Mouse (Mus musculus): ENCODE measurements around the gene Gdf9. TPM values are rescaled to one million over a fixed set of nuclear protein-coding genes. Genes with fewer than 3 reads are reported as not detected.

Gene Gdf9
- polyA plus RNA-seq, 1 experiment from 2014 or later, result 0.82 TPM

- no peak for DNase-seq (ENCODE audit: low spot score)
- H3K27ac ChIP-seq (replicated peaks), result no peak overlapping the region
- peaks cover 25% of the 10 kb centered on the region for H3K36me3 ChIP-seq (replicated peaks)
- 91% methylated on average over 3 of the region's 3 CpGs for WGBS
- no peaks in the 10 kb centered on the region for H3K9me3 ChIP-seq
- no peak overlapping the region for H3K4me3 ChIP-seq
- H3K4me1 ChIP-seq, result peaks cover 17% of the 10 kb centered on the region
- H3K27me3 ChIP-seq (replicated peaks; ENCODE audit: low read depth, poor library complexity, severe bottlenecking), result 0 out of 2 replicates have a peak, but pooled peaks cover under 1% of the 10 kb centered on the region
These were observed 2.7 kb upstream of the Gdf9 start for GRCm38 (mm10) chr11:53427993-53428715.

- DNase-seq (ENCODE audit: low spot score), result no peak
- Histone ChIP-seq H3K4me3 (no peak overlapping the region), H3K4me1 (peaks cover 17% of the 10 kb centered on the region), H3K36me3 (replicated peaks) (peaks cover 25% of the 10 kb centered on the region), H3K27me3 (replicated peaks; ENCODE audit: low read depth, poor library complexity, severe bottlenecking) (0 out of 2 replicates have a peak, but pooled peaks cover 4% of the 10 kb centered on the region), H3K9me3 (no peaks in the 10 kb centered on the region), H3K27ac (replicated peaks) (no peak overlapping the region)
- WGBS, result 95% methylated on average over 5 of the region's 5 CpGs
These were observed 2.1 kb upstream of the Gdf9 start for GRCm38 (mm10) chr11:53428716-53429057.

- Histone ChIP-seq H3K4me3 (peak overlapping the region; percentile 99), H3K9me3 (no peaks in the 10 kb centered on the region), H3K36me3 (replicated peaks) (peaks cover 25% of the 10 kb centered on the region), H3K27ac (replicated peaks) (no peak overlapping the region), H3K27me3 (replicated peaks; ENCODE audit: low read depth, poor library complexity, severe bottlenecking) (0 out of 2 replicates have a peak, but pooled peaks cover 4% of the 10 kb centered on the region), H3K4me1 (peaks cover 17% of the 10 kb centered on the region)
- no peak for DNase-seq (ENCODE audit: low spot score)
These were observed 1.6 kb upstream of the Gdf9 start for GRCm38 (mm10) chr11:53429182-53429581.

GRCm38 (mm10) chr11:53430300-53430669 lies 538 bp upstream of the Gdf9 start:
- under 1% methylated on average over 34 of the region's 34 CpGs for WGBS
- Histone ChIP-seq H3K36me3 (replicated peaks) (peaks cover 25% of the 10 kb centered on the region), H3K9me3 (no peaks in the 10 kb centered on the region), H3K4me1 (peaks cover 17% of the 10 kb centered on the region), H3K4me3 (peak overlapping the region; percentile 99), H3K27ac (replicated peaks) (peak overlapping the region; percentile 85), H3K27me3 (replicated peaks; ENCODE audit: low read depth, poor library complexity, severe bottlenecking) (0 out of 2 replicates have a peak, but pooled peaks cover 4% of the 10 kb centered on the region)
- DNase-seq (ENCODE audit: low spot score), result no peak

- 0 out of 2 replicates have a peak, but pooled peaks cover 4% of the 10 kb centered on the region for H3K27me3 ChIP-seq (replicated peaks; ENCODE audit: low read depth, poor library complexity, severe bottlenecking)
- no peak for DNase-seq (ENCODE audit: low spot score)
- H3K9me3 ChIP-seq, result no peaks in the 10 kb centered on the region
- peaks cover 25% of the 10 kb centered on the region for H3K36me3 ChIP-seq (replicated peaks)
- H3K4me3 ChIP-seq, result peak overlapping the region; percentile 99
- peaks cover 17% of the 10 kb centered on the region for H3K4me1 ChIP-seq
- 24% methylated on average over 9 of the region's 9 CpGs for WGBS
- H3K27ac ChIP-seq (replicated peaks), result peak overlapping the region; percentile 85
These were observed 679 bp downstream of the Gdf9 start for GRCm38 (mm10) chr11:53431347-53432056.

GRCm38 (mm10) chr11:53433057-53433456 lies 2.2 kb downstream of the Gdf9 start:
- no peak overlapping the region for H3K27ac ChIP-seq (replicated peaks)
- no peak overlapping the region for H3K4me3 ChIP-seq
- no peaks in the 10 kb centered on the region for H3K9me3 ChIP-seq
- H3K4me1 ChIP-seq, result peaks cover 17% of the 10 kb centered on the region
- H3K36me3 ChIP-seq (replicated peaks), result peaks cover 16% of the 10 kb centered on the region
- 0 out of 2 replicates have a peak, but pooled peaks cover 4% of the 10 kb centered on the region for H3K27me3 ChIP-seq (replicated peaks; ENCODE audit: low read depth, poor library complexity, severe bottlenecking)
- DNase-seq (ENCODE audit: low spot score), result no peak
- WGBS, result 63% methylated on average over 6 of the region's 6 CpGs

- peaks cover 6% of the 10 kb centered on the region for H3K4me1 ChIP-seq
- 85% methylated on average over 8 of the region's 8 CpGs for WGBS
These were observed 4.7 kb downstream of the Gdf9 start for GRCm38 (mm10) chr11:53435504-53435903.

GRCm38 (mm10) chr11:53436338-53436737 lies 5.5 kb downstream of the Gdf9 start:
- H3K27ac ChIP-seq (replicated peaks), result no peak overlapping the region
- H3K36me3 ChIP-seq (replicated peaks), result no peaks in the 10 kb centered on the region
- H3K4me3 ChIP-seq, result no peak overlapping the region
- no peak for DNase-seq (ENCODE audit: low spot score)
- H3K9me3 ChIP-seq, result no peaks in the 10 kb centered on the region
- 91% methylated on average over 6 of the region's 6 CpGs for WGBS
- H3K4me1 ChIP-seq, result peaks cover 4% of the 10 kb centered on the region
- 0 out of 2 replicates have a peak, but pooled peaks cover 4% of the 10 kb centered on the region for H3K27me3 ChIP-seq (replicated peaks; ENCODE audit: low read depth, poor library complexity, severe bottlenecking)

More at GRCm38 (mm10) chr11:53435504-53435903, 4.7 kb downstream of the Gdf9 start:
- Histone ChIP-seq H3K4me3 (no peak overlapping the region), H3K36me3 (replicated peaks) (no peaks in the 10 kb centered on the region), H3K27me3 (replicated peaks; ENCODE audit: low read depth, poor library complexity, severe bottlenecking) (0 out of 2 replicates have a peak, but pooled peaks cover 4% of the 10 kb centered on the region), H3K27ac (replicated peaks) (no peak overlapping the region), H3K9me3 (no peaks in the 10 kb centered on the region)
- DNase-seq (ENCODE audit: low spot score), result no peak

- H3K36me3 ChIP-seq (replicated peaks), result no peaks in the 10 kb centered on the region
- peaks cover 5% of the 10 kb centered on the region for H3K4me1 ChIP-seq
- H3K27ac ChIP-seq (replicated peaks), result peak overlapping the region; percentile 57; the same call in 1 of the 2 replicates
- DNase-seq (ENCODE audit: low spot score), result no peak
- no peaks in the 10 kb centered on the region for H3K9me3 ChIP-seq
- WGBS, result 46% methylated on average over 12 of the region's 12 CpGs
- H3K4me3 ChIP-seq, result no peak overlapping the region
- H3K27me3 ChIP-seq (replicated peaks; ENCODE audit: low read depth, poor library complexity, severe bottlenecking), result no peaks in the 10 kb centered on the region
These were observed 11.1 kb downstream of the Gdf9 start for GRCm38 (mm10) chr11:53441921-53442320.

- no peak for DNase-seq (ENCODE audit: low spot score)
- H3K4me1 ChIP-seq, result peaks cover 5% of the 10 kb centered on the region
- 48% methylated on average over 6 of the region's 6 CpGs for WGBS
- no peaks in the 10 kb centered on the region for H3K36me3 ChIP-seq (replicated peaks)
- H3K4me3 ChIP-seq, result no peak overlapping the region
- no peaks in the 10 kb centered on the region for H3K27me3 ChIP-seq (replicated peaks; ENCODE audit: low read depth, poor library complexity, severe bottlenecking)
- no peak overlapping the region for H3K27ac ChIP-seq (replicated peaks)
- H3K9me3 ChIP-seq, result no peaks in the 10 kb centered on the region
These were observed 13.0 kb downstream of the Gdf9 start for GRCm38 (mm10) chr11:53443861-53444260.

- Histone ChIP-seq H3K4me3 (no peak overlapping the region), H3K4me1 (peaks cover 5% of the 10 kb centered on the region), H3K36me3 (replicated peaks) (no peaks in the 10 kb centered on the region), H3K27me3 (replicated peaks; ENCODE audit: low read depth, poor library complexity, severe bottlenecking) (0 out of 2 replicates have a peak, but pooled peaks cover 6% of the 10 kb centered on the region), H3K27ac (replicated peaks) (no peak overlapping the region), H3K9me3 (no peaks in the 10 kb centered on the region)
- DNase-seq (ENCODE audit: low spot score), result no peak
- WGBS, result 66% methylated on average over 13 of the region's 13 CpGs
These were observed 14.7 kb downstream of the Gdf9 start for GRCm38 (mm10) chr11:53445562-53445961.

- DNase-seq (ENCODE audit: low spot score), result no peak
- H3K4me3 ChIP-seq, result no peak overlapping the region
- H3K9me3 ChIP-seq, result no peaks in the 10 kb centered on the region
- peaks cover 5% of the 10 kb centered on the region for H3K4me1 ChIP-seq
- WGBS, result 86% methylated on average over 13 of the region's 13 CpGs
- H3K36me3 ChIP-seq (replicated peaks), result no peaks in the 10 kb centered on the region
- no peak overlapping the region for H3K27ac ChIP-seq (replicated peaks)
- H3K27me3 ChIP-seq (replicated peaks; ENCODE audit: low read depth, poor library complexity, severe bottlenecking), result 0 out of 2 replicates have a peak, but pooled peaks cover 12% of the 10 kb centered on the region
These were observed 15.4 kb downstream of the Gdf9 start for GRCm38 (mm10) chr11:53446183-53446582.

GRCm38 (mm10) chr11:53447996-53448395 lies 17.2 kb downstream of the Gdf9 start:
- Histone ChIP-seq H3K27ac (replicated peaks) (no peak overlapping the region), H3K27me3 (replicated peaks; ENCODE audit: low read depth, poor library complexity, severe bottlenecking) (0 out of 2 replicates have a peak, but pooled peaks cover 13% of the 10 kb centered on the region), H3K9me3 (no peaks in the 10 kb centered on the region), H3K4me3 (no peak overlapping the region), H3K4me1 (no peaks in the 10 kb centered on the region), H3K36me3 (replicated peaks) (no peaks in the 10 kb centered on the region)
- DNase-seq (ENCODE audit: low spot score), result no peak
- WGBS, result 89% methylated on average over 8 of the region's 8 CpGs
